Mouse (Mus musculus): Measurements from ENCODE around the gene Sorcs1. TPM values are rescaled to one million over a fixed set of nuclear protein-coding genes. Genes with fewer than 3 reads are reported as not detected.

The Sorcs1 gene
- polyA plus RNA-seq, 1 experiment from 2014 or later = 1.4 TPM

GRCm38 (mm10) chr19:50664311-50664710 lies 14.1 kb downstream of the Sorcs1 start:
- H3K9ac ChIP-seq = no peak overlapping the region
- no peak overlapping the region for H3K4me3 ChIP-seq (ENCODE audit: low read depth, low read length)
- TF ChIP-seq CTCF (IDR thresholded peaks at IDR 0.05; ENCODE audit: low read depth) = no peak
- H3K4me2 ChIP-seq = no peak overlapping the region
- no peaks in the 10 kb centered on the region for H3K27me3 ChIP-seq (ENCODE audit: insufficient read depth, low read length)
- 38% methylated on average over 1 of the region's 1 CpGs for WGBS
- no peak overlapping the region for H3K27ac ChIP-seq (ENCODE audit: low read depth)
- H3K36me3 ChIP-seq (ENCODE audit: insufficient read depth) = no peaks in the 10 kb centered on the region
- DNase-seq (no peak), ATAC-seq (ENCODE audit: insufficient read depth) (no peak)
- H3K9me3 ChIP-seq (ENCODE audit: low read depth, low read length) = no peaks in the 10 kb centered on the region
- no peaks in the 10 kb centered on the region for H3K4me1 ChIP-seq (ENCODE audit: insufficient read depth)

- Histone ChIP-seq H3K9ac (no peak overlapping the region), H3K4me3 (ENCODE audit: low read depth, low read length) (no peak overlapping the region), H3K4me1 (ENCODE audit: insufficient read depth) (no peaks in the 10 kb centered on the region), H3K9me3 (ENCODE audit: low read depth, low read length) (no peaks in the 10 kb centered on the region), H3K27ac (ENCODE audit: low read depth) (no peak overlapping the region), H3K27me3 (ENCODE audit: insufficient read depth, low read length) (no peaks in the 10 kb centered on the region), H3K4me2 (no peak overlapping the region), H3K36me3 (ENCODE audit: insufficient read depth) (no peaks in the 10 kb centered on the region)
- ATAC-seq (ENCODE audit: insufficient read depth) = no peak
- peak; percentile 78 for DNase-seq
- 62% methylated on average over 4 of the region's 4 CpGs for WGBS
- no peak for TF ChIP-seq CTCF (IDR thresholded peaks at IDR 0.05; ENCODE audit: low read depth)
Measured at GRCm38 (mm10) chr19:50659144-50659543, 19.3 kb downstream of the Sorcs1 start.

DNA sequence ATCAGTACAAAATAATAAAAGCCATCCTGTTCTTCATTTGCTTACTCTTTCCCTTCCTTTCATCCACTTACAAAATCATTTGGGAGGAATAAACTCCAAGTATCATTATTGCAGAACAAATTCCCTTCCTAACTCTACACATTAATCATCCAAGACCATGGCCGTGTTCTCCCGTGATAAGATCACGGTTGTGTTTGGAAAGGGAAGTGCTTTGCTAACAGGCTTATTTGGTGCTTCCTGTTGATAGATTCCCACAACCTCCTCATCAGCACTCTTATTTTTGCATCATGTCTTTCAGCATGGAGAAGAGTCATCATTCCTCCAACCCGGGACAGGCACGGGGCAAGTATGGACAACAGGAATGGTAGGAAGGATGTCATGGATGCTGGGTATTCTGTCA lies 25.7 kb downstream of the Sorcs1 start:
- no peak for ATAC-seq (ENCODE audit: insufficient read depth)
- Histone ChIP-seq H3K27me3 (ENCODE audit: insufficient read depth, low read length) (no peaks in the 10 kb centered on the region), H3K4me1 (ENCODE audit: insufficient read depth) (no peaks in the 10 kb centered on the region), H3K27ac (ENCODE audit: low read depth) (no peak overlapping the region), H3K4me2 (no peak overlapping the region), H3K4me3 (ENCODE audit: low read depth, low read length) (no peak overlapping the region), H3K36me3 (ENCODE audit: insufficient read depth) (no peaks in the 10 kb centered on the region), H3K9ac (no peak overlapping the region), H3K9me3 (ENCODE audit: low read depth, low read length) (no peaks in the 10 kb centered on the region)
- DNase-seq = peak; percentile 14
- TF ChIP-seq CTCF (IDR thresholded peaks at IDR 0.05; ENCODE audit: low read depth) = no peak
- WGBS = 45% methylated on average over 5 of the region's 5 CpGs

DNA sequence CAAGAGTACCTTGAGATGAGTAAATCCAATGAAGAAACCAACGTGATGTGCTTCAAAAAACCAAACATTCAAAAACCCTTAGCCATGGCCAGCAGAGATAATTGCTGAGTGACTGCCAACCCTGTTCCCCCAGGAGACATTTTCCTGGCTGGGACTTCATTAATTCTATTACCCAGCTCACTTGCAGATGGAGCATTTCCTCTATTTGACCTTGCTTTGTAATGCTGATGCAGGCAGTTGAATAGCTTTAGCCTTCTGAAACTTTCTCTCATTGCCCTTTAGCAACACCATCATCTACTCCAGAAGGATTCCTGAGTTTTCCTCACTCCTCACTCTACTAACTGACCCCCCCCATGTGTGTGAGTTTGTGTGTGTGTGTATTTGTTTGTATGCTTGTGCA lies 34.6 kb downstream of the Sorcs1 start:
- ATAC-seq (ENCODE audit: insufficient read depth) = no peak
- H3K4me1 ChIP-seq (ENCODE audit: insufficient read depth) = no peaks in the 10 kb centered on the region
- 55% methylated on average over 1 of the region's 1 CpGs for WGBS
- no peak overlapping the region for H3K9ac ChIP-seq
- no peak overlapping the region for H3K27ac ChIP-seq (ENCODE audit: low read depth)
- no peaks in the 10 kb centered on the region for H3K27me3 ChIP-seq (ENCODE audit: insufficient read depth, low read length)
- H3K36me3 ChIP-seq (ENCODE audit: insufficient read depth) = no peaks in the 10 kb centered on the region
- H3K4me2 ChIP-seq = no peak overlapping the region
- DNase-seq = no peak
- H3K9me3 ChIP-seq (ENCODE audit: low read depth, low read length) = no peaks in the 10 kb centered on the region
- H3K4me3 ChIP-seq (ENCODE audit: low read depth, low read length) = no peak overlapping the region
- TF ChIP-seq CTCF (IDR thresholded peaks at IDR 0.05; ENCODE audit: low read depth) = no peak

DNA sequence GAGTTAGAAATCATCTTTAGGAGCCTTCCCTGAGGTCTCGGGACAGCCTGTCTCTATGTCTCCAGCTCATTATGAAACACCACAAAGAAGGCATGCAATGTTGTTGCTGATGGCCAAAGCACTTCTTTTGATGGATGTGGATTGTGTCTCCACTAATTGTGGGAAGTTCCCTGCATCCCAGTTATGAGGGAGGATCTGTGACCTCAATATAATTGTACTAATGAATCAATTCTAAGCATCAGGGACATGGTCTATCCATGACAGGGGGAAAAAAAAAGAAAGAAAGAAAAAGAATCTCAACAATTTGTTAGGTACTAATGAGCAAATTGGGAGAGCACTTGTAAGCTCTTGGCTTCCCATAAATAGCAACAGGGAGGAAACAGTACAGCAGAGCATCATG lies 36.3 kb downstream of the Sorcs1 start:
- no peak for DNase-seq
- H3K27ac ChIP-seq (ENCODE audit: low read depth) = no peak overlapping the region
- ATAC-seq (ENCODE audit: insufficient read depth) = no peak
- no peaks in the 10 kb centered on the region for H3K4me1 ChIP-seq (ENCODE audit: insufficient read depth)
- no peaks in the 10 kb centered on the region for H3K36me3 ChIP-seq (ENCODE audit: insufficient read depth)
- no peaks in the 10 kb centered on the region for H3K27me3 ChIP-seq (ENCODE audit: insufficient read depth, low read length)
- 77% methylated on average over 1 of the region's 1 CpGs for WGBS
- TF ChIP-seq CTCF (IDR thresholded peaks at IDR 0.05; ENCODE audit: low read depth) = no peak
- H3K4me2 ChIP-seq = no peak overlapping the region
- no peaks in the 10 kb centered on the region for H3K9me3 ChIP-seq (ENCODE audit: low read depth, low read length)
- no peak overlapping the region for H3K4me3 ChIP-seq (ENCODE audit: low read depth, low read length)
- no peak overlapping the region for H3K9ac ChIP-seq

DNA sequence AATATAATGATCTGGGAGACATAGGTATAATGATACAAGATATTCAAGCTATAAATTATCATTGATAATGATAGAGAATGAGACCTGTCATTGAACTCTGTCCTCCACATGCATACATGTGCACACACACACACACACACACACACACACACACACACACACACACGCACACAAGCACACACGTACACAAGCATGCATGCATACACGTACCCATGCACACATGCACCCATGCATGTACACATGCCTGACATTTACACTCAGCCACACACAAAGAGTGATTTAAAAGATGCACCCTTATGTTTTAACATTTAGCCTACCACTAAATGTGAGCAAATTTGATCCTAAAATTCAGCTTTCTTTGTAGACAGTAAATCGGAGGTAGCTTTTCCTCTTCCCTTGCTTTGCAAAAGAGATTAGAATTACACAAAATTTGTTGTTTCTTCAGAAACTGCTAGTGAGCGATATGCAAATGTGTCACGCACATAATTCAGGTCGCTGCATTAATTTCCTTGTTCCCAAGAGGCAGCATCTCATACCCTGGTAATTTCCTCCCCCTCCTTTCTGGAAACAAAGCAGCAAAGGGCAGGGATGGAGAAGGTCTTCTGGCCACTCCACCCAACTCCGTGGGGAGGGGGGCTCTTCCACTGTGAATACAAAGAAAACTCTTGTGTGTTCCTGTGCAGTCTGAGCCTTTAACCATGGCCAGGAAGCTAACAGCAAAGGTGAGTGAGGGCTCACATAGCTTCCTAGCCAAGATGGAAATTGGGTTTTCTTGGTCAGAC lies 38.0 kb downstream of the Sorcs1 start:
- 78% methylated on average over 8 of the region's 8 CpGs for WGBS

DNA sequence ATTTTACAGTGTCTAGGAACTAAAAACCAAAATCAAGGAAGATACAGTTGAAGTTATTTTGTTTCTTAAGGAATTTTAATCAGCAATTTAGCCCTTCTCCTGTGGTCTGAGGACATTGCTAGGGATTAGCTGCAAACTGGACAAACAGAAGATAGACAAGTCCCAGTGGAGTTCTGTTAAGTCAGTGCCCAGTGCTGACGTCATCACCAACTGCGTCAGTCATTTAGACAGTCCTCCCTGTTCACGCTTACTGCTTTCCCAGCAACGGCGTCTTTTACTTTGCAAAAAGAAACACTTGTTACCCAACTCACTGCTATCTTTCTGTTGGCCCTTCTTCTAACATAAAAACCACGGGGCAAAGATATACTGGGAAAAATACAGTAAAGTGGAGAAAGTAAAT lies 40.3 kb downstream of the Sorcs1 start:
- DNase-seq (no peak), ATAC-seq (ENCODE audit: insufficient read depth) (no peak)
- Histone ChIP-seq H3K4me1 (ENCODE audit: insufficient read depth) (no peaks in the 10 kb centered on the region), H3K9me3 (ENCODE audit: low read depth, low read length) (no peaks in the 10 kb centered on the region), H3K4me3 (ENCODE audit: low read depth, low read length) (no peak overlapping the region), H3K4me2 (no peak overlapping the region), H3K9ac (no peak overlapping the region), H3K27ac (ENCODE audit: low read depth) (no peak overlapping the region), H3K27me3 (ENCODE audit: insufficient read depth, low read length) (no peaks in the 10 kb centered on the region), H3K36me3 (ENCODE audit: insufficient read depth) (no peaks in the 10 kb centered on the region)
- 58% methylated on average over 6 of the region's 6 CpGs for WGBS
- TF ChIP-seq CTCF (IDR thresholded peaks at IDR 0.05; ENCODE audit: low read depth) = no peak

More for the DNA sequence above, 38.0 kb downstream of the Sorcs1 start:
- DNase-seq (no peak), ATAC-seq (ENCODE audit: insufficient read depth) (no peak)
- Histone ChIP-seq H3K36me3 (ENCODE audit: insufficient read depth) (no peaks in the 10 kb centered on the region), H3K4me1 (ENCODE audit: insufficient read depth) (no peaks in the 10 kb centered on the region), H3K4me3 (ENCODE audit: low read depth, low read length) (no peak overlapping the region), H3K27me3 (ENCODE audit: insufficient read depth, low read length) (no peaks in the 10 kb centered on the region), H3K27ac (ENCODE audit: low read depth) (no peak overlapping the region), H3K9ac (no peak overlapping the region), H3K9me3 (ENCODE audit: low read depth, low read length) (no peaks in the 10 kb centered on the region), H3K4me2 (no peak overlapping the region)
- no peak for TF ChIP-seq CTCF (IDR thresholded peaks at IDR 0.05; ENCODE audit: low read depth)

All from lung, embryonic 14.5 days (tissue).